Mouse (Mus musculus) T-cell, adult 2 months (primary cell): ENCODE data around the gene Selenow.

ENCODE experiments used
- DNase-seq: peaks from one replicate; pipeline ENCODE4 v3.0.0; 2022; ENCODE audit warnings: low spot score

The Selenow gene

DNA sequence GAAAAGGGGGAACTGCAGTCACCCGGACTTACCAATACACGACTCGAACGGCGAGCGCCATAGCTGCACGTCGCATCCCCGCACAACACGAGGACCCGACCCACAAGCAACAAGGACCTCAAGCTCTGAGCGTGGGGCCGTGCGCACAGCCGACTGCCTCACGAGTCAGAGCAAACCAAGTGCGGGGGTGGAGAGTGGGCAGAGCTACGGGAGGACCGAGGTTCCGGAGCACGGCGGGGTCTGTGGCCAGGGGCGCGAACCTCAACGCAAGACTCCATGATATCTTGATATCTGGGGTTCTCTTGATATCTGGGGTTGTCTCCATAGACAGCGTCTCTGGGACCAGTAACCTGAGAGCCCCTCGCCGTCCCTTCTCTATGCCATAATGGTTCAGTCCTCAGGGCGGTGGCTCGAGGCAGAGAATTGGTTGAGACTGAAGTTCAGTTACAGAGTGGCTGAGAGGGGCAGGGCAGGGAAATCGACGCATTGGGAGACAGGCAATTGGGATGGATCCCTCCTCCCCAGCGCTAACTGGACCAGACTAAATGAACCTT lies at the start of gene Selenow:
Gene Selenow (minus strand): TSS at position 183 of the 554 bp plus-strand sequence.
- peak; percentile 92 for DNase-seq

DNA sequence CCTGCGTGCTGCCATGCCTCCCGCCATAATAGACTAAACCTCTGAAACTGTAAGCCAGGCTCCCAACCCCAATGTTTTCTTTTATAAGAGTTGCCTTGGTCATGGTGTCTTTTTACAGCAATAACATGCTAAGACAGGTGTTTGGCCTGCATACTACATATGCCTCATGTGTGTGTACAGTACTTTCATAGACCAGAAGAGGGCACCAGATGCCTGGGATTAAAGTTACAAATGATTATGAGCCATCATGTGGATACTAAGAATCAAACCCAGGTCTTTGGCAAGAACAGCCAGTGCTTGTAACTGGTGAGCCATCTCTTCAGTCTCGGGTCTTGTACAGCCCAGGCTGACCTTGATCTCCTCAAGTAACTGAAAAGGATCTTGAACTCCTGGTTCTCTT lies 47.5 kb upstream of the Selenow start:
- DNase-seq = no peak

DNA sequence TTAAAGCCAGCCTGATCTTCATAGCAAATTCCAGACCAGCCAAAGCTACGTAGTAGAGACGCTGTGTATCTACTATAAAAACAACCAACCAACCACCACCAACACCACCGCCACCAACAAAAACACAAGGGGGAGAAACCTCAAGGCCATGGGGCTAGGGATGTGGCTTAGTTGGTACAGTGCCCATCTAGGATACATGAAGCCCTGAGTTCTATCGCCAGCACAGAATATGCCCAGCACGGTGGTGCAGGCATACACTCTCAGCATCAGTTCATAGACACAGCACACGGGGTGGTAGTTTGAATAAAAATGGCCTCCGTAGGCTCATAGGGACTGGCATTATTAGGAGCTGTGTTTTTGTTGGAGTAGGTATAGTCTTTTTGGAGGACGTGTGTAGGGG lies 46.1 kb upstream of the Selenow start:
- no peak for DNase-seq

DNA sequence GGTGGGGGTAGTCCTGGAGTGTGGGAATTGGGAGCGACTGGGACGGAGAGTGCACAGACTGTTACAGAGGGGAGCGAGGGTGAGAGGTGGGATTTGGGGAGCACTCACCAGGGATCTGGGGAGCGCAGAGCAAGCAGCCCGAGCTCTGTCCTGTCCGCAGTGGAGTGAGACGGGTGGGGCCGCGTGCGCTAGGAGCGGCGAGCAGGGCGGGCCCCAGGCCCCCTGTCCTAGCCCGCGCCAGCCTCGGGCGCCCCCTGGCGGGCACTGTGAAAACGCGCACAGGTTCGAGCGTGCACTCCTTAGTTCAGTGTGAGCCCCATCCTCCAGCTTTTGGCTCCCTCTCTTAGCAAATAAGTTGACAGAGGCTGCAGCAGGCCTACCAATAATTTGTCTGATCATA lies 45.1 kb upstream of the Selenow start, which contains the start of gene Ehd2:
Gene Ehd2 (minus strand): TSS at position 256 of the 400 bp plus-strand sequence.
- DNase-seq = peak; percentile 58

DNA sequence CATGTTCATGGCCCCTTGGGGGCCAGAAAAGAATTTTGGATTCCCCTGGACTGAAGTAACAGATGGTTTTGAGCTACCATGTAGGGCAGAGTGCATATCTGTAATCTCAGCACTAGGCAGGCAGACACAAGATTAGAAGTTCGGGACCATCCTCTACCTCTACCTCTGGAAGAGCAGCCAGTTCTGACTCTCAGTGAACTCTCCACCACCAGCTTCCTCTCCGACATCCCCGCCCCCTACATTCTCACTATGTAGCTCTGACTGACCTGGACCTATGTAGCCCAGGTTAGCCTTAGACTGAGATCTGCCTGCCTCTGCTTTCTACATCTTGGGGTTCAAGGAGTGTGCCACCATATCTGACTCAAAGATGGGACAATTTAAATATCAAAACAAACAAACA lies 44.3 kb upstream of the Selenow start:
- DNase-seq = no peak

DNA sequence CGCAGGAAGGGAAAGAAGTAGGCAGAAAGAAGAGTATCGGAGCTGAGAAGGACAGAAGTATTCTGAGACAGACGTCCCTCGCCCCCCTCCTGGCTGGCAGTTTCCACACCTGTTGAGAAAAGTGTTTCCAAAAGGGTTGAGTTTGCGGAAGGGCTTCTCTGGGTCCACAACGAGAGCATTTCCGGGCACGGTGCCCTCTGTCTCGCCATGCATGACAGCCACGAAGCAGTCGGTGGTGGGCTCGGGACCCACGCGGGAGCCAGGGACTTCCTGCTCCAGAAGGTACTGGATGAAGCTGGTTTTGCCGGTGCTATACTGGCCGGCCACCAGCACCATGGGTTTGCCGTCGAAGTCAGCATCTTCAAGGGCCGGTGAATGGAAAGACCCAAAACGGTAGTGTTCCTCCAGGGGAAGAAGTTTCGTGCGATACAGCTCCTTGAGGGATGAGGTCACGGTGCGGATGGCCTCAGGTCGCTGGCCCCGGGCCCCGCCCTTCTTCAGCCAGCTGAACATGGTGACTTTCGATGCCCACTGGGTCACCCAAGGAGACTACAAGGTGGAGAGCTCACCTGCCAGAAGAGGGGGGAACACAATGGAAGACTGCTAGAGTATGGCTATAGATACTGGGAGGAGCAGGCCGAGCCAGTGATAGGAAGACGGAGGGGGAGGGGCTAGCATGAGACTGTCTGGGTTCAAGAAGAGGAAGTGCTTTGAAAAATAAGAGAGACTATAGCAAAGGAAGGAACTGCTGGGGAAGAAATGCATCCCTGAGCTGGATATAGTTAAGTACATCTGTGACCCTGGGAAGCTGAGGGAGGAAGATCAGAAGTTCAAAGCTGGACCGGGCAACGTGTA lies 41.8 kb upstream of the Selenow start:
- DNase-seq = no peak

DNA sequence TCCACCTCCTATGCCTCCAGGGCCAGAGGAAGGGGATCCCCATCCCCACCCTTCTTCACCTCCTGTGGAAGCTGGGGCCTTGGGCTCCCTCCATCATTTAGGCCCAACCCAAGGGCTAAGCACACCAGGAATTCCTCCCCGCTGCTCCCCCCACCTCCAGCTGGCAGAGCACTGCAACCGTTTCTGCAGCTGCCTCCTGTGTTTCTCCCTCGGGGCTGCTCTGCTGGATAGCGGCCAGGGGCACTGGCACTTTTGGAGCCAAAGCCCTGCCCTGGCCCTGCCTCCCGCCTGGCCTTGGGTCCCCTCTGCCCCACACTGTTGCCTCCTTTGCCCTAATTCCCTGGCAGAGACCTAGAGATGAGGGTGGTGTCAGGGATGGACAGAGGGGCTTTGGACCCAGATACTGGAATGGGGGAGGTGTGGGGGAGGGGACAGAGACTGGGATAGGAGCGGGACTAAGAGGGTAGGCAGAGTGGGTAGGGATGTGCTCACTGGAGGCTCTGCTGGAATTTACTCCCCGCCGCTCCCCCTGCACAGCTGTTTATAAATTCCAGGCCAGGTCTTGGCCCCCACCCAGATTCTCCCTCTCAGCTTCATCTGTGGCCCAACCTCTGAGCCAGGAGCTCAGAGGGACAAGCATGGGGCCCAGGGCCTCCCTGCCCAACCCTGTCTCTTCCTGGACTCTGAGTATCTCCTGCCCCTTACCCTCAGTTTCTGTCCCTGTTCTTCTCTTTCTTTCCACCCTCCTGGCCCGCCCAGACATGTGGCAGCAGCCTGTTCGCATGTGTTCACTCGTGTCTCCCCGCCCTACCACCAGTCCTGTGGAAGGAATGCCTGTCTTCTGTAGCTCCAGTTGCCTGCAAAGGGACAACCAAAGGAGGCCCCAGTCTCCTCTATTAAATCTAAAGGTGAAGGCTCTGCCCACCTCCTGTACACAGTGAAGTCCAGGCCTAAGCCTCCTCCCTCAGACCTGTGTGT lies 40.4 kb upstream of the Selenow start:
- DNase-seq = no peak

DNA sequence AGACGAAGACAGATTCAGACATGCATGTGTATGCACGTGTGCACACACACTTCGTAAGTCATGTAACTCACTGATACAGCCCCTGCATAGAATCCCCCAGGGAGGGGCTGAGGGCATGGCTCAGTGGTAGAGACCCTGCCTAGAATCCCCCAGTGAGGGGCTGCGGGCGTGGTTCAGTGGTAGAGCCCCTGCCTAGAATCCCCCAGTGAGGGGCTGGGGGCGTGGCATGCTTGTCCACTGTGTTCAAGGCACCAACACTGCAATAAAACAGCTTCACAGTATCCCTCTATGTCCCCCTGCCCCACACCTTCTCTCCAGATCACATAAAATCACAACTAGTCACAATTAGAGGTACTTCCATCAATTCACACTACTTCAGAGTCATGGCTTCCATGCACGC lies 39.6 kb upstream of the Selenow start:
- DNase-seq = no peak

DNA sequence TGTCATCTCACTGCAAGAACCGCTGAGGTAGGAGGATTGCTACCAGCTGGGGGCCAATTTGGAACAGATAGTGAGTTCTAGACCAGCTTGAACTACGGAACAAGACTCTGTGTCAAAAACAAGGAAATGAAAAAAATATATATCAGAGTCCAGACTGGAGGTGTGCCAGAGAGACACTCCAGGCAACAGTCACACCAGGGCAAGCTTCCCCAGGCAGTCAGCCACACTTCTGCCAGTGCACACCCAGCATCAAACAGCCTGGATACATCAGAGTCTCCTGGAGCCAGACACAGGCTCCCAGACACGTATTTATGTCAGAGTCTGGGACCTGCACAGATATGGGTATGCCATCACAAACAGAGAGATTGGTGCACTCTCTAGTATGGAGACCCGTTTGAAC lies 39.0 kb upstream of the Selenow start:
- DNase-seq = no peak

DNA sequence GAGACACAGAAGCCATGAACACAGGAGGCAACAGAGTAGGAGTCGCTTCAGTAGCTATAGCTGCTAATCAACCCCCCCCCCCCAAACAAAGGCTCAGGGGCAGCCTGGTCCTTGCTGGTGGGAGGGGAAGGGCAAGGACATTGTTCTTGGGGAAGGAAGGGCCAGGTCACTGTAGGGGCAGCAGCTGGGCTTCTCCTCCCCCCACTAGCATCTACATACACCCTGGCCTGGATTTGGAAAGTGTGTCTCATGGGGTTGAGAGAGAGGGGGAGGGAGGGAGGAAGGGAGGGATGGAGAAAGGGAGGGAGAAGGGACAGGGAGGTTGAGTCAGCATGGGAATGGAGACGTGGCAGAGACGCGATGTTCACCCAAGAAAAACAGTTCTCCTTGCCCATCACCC lies 38.5 kb upstream of the Selenow start:
- DNase-seq = no peak

DNA sequence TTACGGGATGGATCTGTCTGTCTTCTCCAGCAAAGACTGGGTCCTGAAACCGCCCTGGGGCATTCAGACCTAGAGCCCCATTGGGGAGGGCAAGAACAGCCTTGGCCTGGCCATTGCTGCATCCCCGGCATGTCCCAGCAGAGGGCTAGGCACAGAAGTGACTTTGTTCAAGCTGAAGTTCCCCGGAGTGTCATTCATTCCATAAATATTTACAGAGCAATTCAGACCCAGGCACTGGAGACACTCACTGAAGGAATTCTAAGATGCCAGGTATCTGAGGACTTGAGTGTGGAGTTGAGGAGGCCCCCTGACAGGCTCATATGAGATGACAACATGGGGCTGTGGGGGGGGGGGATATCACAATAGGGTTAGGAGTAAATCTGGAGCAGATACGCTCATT lies 33.9 kb upstream of the Selenow start:
- no peak for DNase-seq

DNA sequence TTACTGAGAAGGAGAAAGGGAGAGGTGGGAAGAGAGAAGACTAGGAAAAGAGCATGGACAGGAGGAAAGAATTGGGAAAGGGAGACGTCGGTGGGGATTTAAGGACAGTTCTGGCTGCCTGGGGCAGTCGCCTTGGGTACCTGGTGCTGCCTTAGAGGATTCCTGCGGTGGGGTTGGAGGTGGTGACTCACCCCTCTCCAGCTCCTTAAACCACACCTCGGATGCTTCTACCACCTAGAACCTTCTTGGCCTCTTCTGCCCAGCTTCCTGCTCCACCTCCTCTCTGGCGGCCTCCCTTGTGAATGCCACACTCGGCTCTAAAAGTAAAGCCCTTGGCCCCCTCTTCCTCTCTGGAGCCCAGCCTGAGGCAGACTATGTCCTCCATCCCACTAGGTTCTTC lies 33.3 kb upstream of the Selenow start:
- peak; percentile 15 for DNase-seq

DNA sequence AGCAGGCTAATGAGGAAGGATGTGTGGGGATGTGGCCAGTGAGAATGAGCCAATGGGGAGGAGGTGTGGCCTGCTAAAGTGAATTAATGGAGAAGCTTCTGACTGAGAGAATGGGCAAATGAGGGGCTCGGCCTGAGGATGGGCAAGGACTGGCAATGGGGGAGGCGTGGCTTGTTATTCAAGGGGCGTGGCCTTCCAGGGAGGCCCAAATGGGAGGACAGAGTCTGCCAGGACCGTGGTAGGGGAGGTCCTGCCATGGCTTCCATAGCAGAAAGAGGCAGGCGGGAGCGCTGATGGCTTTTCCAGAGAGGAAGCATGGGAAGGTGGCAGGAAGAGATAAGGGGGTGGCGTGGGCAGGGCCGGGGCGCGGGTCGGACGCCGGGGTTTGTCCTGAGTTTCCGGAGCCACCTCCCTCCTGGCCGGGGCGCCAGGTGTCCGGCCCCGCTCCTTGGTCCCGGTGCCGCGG lies 32.8 kb upstream of the Selenow start:
- no peak for DNase-seq

DNA sequence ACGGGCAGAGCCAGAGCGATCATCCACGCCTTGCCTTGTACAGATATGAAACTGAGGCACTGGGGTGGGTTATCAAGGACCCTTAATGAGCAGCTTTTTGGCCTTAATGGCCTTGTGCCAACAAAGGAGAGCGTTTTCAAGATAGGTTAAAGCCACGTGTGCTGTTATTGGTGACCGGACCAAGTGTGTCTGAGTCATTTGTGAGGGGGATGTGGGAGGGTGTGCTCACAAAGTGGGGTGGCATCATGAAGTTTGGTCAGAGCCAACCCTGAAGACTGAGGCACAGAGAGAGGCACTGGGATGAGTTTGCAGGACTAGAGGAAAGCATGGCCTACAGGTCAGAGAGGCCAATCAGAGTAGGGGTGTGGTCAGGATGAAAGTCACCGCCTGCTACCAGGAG lies 32.2 kb upstream of the Selenow start:
- no peak for DNase-seq

DNA sequence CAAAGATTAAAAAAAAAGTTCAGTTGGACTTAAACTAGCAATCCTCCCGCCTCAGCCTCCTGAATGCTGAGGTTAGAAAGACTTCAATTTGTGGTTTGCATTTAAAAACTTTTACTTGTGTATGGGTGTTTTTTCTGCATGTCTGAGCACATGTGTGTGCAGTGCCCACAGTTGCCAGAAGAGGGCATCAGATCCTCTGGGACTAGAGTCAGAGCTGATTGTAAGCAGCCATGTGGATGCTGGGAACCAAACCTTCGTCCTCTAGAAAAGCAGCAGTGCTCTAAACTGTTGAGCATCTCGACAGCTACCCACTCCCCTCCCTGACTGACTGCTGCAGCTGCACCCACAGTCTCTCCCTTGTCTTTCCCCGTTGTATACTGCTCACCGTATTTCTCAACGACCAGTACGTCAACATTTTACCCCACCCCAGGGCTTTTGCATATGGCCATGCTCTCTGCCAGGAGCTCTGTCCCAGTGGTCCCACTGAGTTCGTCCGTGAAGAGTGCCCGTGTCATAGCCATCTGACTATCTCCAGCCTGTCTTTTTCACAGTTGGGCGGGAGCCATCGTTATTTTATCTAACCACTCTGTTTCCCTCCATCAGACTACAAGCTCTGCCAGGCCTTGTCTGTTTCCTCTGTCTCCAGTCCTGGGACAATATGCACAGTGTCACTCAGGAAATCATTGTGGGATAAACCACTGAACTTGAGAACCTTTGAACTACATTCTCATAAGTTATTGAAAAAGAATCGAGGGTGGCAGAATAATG lies 31.3 kb upstream of the Selenow start:
- peak; percentile 18 for DNase-seq

DNA sequence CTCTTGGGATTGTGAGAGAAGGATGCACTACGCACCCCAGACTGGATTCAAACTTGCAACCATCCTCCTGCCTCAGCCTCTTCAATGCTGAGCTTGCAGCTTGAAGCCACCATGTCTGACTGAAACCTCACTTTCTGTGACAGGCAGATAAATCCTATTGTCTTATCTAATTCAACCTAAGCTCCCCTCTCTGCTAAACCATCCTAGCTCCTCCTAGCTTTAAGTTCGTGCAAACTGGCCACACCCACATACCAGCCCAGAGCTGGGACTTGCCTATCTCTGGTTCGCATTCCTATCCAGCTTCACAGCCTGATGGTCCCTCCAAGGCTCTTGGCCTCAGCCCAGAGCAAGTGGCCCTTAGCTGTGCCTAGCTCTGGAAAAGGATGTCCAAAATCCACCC lies 30.2 kb upstream of the Selenow start:
- DNase-seq = no peak

DNA sequence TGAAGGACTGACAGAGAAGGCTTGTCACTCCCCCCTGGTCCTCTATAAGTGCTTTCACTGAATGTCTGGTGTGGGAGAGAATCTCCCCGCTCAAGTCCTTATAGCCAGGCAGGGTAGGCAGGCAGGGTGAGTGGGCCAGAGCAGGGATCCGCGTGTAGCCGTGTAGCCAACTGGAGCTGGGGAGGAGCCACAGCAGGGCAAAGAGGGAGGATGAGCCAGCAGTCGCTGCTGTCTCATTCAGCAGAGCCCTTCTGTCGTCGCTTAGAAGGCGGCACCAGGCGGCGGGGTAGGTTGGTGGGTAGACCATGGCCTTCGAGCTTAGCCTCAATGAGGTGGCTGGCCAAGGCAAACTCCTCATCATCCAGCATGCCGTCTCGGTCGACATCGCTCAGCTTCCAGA lies 27.8 kb upstream of the Selenow start:
- no peak for DNase-seq

DNA sequence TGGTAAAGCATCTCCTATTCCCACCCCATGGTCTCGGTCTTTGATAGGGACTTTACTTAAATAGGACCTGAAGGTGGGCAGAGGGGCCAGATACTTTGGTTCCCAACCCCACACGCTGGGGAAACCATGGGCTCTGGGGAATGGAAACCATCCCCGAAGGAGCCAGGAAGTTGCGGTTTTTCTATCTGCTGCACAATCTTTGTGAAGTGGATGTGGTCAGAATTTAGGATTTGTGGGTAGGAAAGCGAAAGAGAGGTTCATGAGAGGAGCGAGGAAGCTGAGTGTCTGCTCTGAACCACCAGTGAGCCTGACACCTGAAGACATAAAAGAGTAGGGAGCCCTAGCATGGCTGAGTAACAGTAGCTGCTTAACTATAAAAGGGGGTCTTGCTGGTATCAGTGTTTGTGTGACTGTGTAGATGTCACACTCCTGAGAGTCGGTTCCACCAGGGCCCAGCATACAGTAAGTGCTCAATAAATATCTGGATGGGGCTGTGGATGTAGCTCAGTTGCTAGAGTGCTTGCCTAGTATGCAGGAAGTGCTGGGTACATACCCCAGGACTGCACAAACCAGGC lies 27.1 kb upstream of the Selenow start:
- peak; percentile 52 for DNase-seq

DNA sequence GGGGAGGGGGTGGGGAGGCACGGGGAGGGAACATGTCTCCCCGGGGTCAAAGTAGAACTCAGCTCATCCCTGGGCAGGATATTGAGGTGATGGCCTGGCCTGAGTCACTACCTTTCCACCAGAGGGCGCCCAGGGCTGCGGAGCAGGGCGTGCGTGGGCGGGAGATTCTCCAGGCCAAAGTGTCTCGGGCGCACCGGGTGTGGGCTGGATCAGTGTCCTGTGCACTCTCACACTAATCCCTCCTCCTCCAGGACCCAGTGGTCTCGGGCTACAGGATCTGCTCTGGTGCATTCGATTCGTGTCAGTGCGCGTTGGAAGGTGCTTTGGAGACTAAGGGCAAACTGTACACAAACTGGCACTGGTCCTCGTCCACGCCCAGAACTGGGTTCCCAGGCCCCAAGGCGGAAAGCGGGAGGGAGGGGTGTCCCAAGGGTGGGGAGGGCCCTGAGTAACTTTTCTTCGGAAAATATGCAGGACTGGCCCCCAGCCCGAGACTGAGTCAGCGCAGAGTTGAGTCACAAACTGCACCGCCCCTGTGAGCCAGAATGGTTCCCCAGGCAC lies 26.3 kb upstream of the Selenow start:
- peak; percentile 74 for DNase-seq

DNA sequence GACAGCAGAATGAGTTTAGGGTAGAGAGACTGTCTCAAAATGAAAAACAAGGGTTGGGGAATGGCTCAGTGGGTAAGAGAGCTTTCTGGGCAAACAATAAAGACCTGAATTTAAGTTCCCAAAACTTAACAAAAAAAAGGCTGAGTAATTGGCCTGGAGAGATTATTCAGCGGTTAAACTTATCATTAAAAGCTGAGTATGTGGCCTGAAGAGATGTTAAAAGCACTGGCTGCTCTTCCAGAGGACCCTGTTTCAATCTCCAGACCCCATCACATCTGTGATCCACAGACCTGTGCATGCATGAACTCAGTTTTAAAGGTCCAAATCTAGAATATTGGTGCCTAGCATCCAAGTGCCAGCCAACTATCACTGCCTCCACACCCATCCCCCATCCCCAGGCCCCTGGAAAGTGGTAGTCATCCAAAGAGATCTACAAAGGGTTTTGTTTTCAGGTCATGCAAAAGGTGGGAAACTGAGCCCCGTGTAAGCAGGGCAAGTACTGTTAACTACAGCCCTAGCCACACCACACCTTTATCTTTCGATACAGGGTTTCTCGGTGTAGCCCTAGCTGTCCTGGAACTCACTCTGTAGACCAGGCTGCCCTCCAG lies 25.6 kb upstream of the Selenow start:
- DNase-seq = no peak
